Mouse (Mus musculus) fat pad, adult 2 months (tissue): ENCODE data around the gene Stam2.

ENCODE experiments used
- DNase-seq: peaks from one replicate; pipeline ENCODE4 v3.0.0-alpha.2; 2011; ENCODE audit warnings: low read depth, low spot score; ENCODE audit errors: extremely low read depth

Stam2 gene

DNA sequence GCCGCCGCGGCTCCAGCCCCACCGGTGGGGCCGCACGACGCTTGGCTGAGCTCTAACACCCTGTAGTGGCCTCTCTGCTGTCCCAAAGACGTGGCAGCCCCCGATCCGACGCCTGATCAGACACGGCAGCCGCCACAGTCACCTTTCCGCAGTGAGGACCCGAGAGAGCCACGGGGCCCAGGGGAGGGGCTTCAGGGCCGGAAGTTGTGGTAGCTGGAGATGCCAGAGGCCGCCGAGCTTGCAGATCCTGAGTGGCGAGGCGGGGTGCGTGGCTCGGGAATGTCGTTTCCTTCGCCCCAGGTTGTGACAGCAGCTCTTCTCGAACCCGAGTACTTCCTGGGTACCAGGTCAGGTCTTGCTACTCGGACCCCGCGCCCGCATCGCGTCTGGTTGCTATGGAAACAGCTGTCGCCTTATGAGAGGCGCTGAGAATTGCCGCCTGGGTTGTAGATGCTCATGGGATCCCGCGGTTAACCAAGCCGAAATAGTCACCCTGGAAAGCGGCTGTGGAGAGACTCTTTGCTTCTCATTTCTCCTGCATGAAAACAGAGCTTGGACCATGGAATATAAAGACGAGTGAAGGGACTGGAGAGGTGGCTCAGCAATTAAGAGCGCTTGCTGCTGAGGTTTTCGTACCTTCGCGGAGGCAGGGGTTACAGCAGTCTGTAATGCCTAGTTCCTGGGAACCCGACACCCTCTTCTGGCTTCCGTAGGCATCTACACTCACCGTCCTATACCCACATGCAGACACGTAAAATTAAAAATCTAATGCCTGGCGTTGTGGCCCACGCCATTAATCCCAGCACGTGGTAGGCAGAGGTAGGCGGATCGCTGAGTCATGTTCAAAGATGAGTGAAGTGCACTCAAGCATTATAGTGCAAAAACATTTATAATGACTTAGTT is at the start of gene Stam2:
Stam2 (minus strand) TSS at position 26 of the 903 bp plus-strand sequence.
- DNase-seq, result no peak

GRCm38 (mm10) chr2:52785106-52785721 is 43.1 kb upstream of the Stam2 start:
- no peak for DNase-seq

DNA sequence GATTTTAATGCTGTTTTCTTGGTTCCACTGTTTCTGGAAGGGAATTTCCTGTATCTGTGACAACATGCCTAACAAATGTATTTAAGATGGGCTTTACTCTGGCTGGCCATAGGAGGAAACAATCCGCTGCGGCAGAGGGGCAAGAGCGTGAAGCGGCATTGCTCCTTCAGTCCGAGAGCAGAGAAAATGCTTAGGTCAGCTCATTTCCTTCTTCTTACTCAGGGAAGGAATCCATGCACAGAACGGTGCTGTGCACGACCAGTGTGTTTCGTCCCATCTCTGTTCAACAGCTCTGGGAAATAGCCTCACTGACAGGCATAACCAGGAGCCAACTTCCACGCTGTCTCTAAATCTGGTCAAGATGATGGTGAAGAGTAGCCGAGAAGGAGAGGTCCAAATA is 37.9 kb upstream of the Stam2 start:
- DNase-seq, result no peak

GRCm38 (mm10) chr2:52779381-52779780 is 37.3 kb upstream of the Stam2 start:
- DNase-seq, result no peak

DNA sequence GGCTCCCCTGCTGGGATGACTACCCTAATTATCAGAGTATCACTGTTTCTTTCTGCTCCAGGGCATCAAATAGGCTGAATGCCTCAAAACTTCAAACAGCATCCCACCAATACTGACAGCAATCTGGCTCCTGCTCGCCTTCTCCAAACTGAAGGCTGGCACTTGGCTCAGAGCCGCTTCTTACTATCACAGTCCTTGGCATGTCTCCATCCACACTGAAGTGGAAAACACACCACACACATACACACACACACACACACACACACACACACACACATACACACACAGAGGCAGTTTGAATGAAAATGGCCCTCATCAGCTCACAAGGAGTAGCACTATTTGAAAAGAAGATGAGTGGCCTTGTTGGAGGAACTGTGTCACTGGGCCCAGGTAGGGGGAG is 35.8 kb upstream of the Stam2 start:
- DNase-seq, result no peak

GRCm38 (mm10) chr2:52774373-52774772 is 32.3 kb upstream of the Stam2 start:
- no peak for DNase-seq

DNA sequence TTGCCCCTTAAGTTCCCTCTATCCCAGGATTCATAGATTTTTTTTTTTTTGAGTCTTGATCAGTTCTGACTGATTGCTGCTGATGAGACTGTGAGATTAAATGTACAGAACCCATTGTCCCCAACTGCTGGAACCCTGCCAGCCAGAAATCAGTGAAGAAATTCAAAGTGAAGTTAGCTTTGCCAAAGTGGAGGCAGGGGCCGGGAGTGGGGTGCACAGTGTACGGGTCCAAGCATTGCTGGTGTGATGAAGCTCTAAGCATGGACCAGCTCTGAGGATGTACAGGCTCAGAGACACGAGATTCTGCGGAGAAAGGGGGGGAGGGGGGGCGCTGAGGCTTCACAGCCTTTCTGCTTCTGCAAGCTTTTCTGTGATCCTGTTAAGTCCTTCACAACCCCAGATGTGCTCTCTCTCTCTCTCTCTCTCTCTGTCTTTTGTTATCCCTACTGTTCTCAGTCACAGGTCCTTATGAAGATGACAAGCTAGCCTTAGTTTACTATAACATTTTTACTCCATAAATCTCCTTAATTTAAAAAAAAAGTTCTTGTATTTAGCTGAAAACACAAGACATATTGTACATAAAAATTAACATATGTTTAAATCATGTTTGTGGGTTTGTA is 30.8 kb upstream of the Stam2 start:
- DNase-seq, result no peak

DNA sequence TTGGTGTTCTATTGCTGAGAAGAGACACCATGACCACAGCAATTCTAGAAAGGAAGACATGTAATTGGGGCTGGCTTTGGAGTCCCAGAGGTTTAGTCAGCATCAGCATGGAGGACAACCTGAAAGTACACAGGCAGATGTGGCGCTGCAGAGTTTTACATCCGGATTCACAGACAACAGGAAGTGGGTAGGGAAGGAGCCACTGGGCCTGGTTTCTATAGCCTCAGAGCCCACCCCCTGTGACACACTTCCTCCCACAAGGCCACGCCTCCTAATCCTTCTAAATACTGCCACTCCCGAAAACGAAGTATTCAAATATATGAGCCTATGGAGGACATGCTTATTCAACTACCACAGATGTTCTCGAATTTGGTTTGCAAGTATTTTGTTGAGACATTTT is 23.0 kb upstream of the Stam2 start:
- no peak for DNase-seq

- DNase-seq, result no peak
Measured at GRCm38 (mm10) chr2:52763891-52764290, 21.8 kb upstream of the Stam2 start.

DNA sequence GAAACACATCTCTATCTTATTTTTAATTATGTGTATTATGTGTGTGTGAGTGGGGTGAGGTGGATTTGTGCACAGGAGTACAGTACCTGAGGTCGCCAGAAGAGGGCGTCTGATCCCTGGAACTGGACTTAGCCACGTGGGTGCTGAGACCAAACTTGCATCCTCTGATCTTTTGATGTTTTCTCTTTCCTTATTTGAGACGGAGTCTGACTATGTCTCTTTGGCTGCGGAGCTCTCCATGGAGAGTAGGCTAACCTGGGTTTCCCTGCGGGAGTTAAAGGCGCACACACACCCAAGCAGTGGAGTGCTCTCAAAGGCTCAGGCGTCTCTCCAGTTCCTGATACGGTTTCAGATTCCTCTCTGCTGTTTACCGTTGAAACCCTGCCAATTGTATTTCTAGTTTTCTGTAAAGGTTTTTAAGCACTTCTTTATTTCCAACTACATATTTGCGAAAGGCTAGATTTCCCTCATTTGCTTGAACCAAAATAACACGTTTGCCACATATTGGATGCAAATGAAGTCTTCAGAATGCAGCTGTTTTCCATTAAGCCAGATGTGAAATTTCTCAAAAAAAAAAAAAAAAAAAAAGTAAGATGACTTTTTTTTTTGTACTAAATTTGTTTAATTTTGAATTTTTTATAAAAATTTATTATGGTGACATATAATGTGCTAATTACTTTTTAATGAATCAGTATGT is 21.1 kb upstream of the Stam2 start:
- no peak for DNase-seq

GRCm38 (mm10) chr2:52762529-52762928 is 20.4 kb upstream of the Stam2 start:
- DNase-seq, result no peak

- no peak for DNase-seq
Measured at GRCm38 (mm10) chr2:52758627-52759026, 16.5 kb upstream of the Stam2 start.

- no peak for DNase-seq
Measured at GRCm38 (mm10) chr2:52756691-52757090, 14.6 kb upstream of the Stam2 start.

DNA sequence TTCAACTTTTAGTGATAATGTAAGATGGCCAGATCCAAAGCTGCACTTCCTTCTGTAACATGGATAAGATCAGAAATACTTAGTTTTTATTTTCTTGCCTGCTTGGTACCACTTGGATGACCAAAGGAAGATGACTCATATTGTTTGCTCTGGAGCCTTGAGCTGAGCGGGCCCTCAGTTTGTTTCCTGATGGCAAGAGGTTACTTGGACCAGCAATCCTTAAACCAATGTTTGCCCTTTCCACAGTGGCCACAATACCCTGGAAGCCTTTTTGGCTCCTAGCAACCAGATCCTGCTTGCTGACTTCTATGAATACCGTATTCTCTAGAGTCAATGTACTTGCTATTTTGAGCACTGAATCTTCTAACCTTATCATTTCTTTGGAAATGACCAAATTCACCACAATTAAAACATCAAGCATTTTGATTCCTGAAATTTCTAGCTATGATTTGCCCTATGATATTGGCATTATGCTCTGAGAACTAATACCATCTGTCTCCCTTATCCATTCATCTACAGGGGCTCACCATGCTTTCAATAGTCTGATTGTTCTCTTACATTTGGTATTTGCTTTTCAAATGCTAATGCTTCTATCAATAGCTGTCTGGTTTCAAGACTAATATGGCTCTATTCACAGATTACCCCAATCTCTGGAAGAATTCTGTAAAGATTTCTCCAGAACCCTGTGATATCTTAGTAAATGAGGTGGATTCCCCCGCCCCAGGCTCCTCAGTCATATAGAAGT is 11.7 kb upstream of the Stam2 start:
- DNase-seq, result no peak

GRCm38 (mm10) chr2:52744099-52744498 is 2.0 kb upstream of the Stam2 start:
- DNase-seq, result no peak

GRCm38 (mm10) chr2:52741681-52742255 is 313 bp downstream of the Stam2 start:
- DNase-seq, result no peak

DNA sequence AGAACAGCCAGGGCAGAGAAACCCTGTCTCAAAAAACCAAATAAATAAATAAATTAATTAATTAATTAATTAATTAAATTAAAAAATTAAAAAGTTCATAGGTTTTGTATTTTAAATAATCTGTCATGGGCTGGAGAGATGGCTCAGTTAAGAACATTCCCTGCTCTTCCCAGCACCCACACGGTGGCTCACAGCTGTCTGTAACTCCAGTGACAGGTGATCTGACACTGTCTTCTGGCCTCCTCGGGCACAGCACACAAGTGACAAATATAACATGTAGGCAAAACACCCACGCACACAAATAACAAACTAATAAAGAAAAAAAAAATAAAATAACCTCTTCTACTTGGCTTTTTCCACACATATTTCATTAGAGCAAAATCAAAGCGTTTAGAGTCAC is 1.5 kb downstream of the Stam2 start:
- DNase-seq, result no peak

DNA sequence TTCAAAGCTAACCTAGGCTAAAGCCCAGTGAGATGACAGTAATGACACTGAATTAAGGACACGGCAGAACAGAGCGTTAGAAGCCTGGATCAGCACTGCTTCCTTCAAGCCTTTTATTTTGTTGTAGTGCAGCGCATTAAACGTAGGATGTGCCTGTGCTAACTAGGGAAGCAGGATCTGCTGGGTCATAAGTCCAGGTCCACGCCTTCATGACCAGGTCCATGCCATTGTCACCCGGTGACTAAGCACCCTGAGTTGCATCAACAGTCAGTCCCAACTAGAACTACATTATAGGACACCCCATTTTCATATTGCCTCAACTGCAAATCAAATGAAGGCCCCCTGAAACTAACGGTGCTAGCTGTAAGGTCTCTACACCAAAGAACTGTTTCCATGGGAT is 7.6 kb downstream of the Stam2 start:
- DNase-seq, result no peak

GRCm38 (mm10) chr2:52733659-52734058 is 8.4 kb downstream of the Stam2 start:
- no peak for DNase-seq

DNA sequence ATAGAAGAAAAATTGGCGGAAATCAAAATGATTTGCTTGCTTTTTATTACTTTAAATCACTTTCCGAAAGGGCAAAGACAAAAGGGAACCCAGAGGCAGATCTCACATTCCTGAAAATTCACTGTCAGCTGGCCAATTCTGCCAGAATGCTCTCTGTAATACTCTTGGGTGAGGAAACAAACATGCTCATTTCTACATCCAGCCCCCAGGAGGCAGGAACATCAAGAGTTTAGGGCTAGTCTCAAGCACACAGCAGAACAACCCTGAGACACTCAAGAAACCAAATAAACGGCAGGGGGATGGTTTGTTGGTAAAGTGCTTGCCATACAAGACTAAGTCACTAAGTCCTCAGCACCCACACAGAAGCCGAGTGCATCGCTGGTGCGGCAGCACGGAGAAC is 9.5 kb downstream of the Stam2 start:
- DNase-seq, result no peak
